Mouse (Mus musculus): ENCODE results near the gene Man2b2.

Gene Man2b2

GRCm38 (mm10) chr5:36831272-36831671, 819 bp upstream of the Man2b2 start:
- peak; percentile 66 to 68 for DNase-seq

- no peak for DNase-seq
These were observed 1.4 kb downstream of the Man2b2 start for GRCm38 (mm10) chr5:36829098-36829497.

- DNase-seq, result no peak
These were observed 7.5 kb downstream of the Man2b2 start for GRCm38 (mm10) chr5:36822907-36823306.

GRCm38 (mm10) chr5:36820142-36820541, 10.3 kb downstream of the Man2b2 start:
- peak; percentile 65 to 80 for DNase-seq

- DNase-seq, result peak in 1 of 2 experiments; percentile 39
These were observed 10.7 kb downstream of the Man2b2 start for GRCm38 (mm10) chr5:36819742-36820141.

- no peak for DNase-seq
These were observed 12.7 kb downstream of the Man2b2 start for GRCm38 (mm10) chr5:36817738-36818137.

GRCm38 (mm10) chr5:36814554-36814953, 15.9 kb downstream of the Man2b2 start:
- DNase-seq, result no peak

GRCm38 (mm10) chr5:36811413-36811812, 19.0 kb downstream of the Man2b2 start:
- DNase-seq, result peak; percentile 88 to 92

- no peak for DNase-seq
These were observed 19.8 kb downstream of the Man2b2 start for GRCm38 (mm10) chr5:36810634-36811033.

GRCm38 (mm10) chr5:36809123-36809522, 21.3 kb downstream of the Man2b2 start:
- peak in 1 of 2 experiments; percentile 46 for DNase-seq

- DNase-seq, result no peak
These were observed 23.3 kb downstream of the Man2b2 start for GRCm38 (mm10) chr5:36807106-36807505.

GRCm38 (mm10) chr5:36797291-36797690, 33.2 kb downstream of the Man2b2 start:
- DNase-seq, result no peak

GRCm38 (mm10) chr5:36796296-36797014, 34.0 kb downstream of the Man2b2 start, which contains the start of gene Mrfap1:
Gene Mrfap1, minus strand, starts transcription at chr5:36796772.
- peak; percentile 94 to 96 for DNase-seq

- peak; percentile 80 for DNase-seq
These were observed 34.7 kb downstream of the Man2b2 start for GRCm38 (mm10) chr5:36795647-36796295.

- DNase-seq, result no peak
These were observed 38.6 kb downstream of the Man2b2 start for GRCm38 (mm10) chr5:36791861-36792260.

- DNase-seq, result no peak
These were observed 44.4 kb downstream of the Man2b2 start for GRCm38 (mm10) chr5:36786052-36786451.

- DNase-seq, result no peak
These were observed 50.9 kb downstream of the Man2b2 start for GRCm38 (mm10) chr5:36779512-36779911.

GRCm38 (mm10) chr5:36778901-36779300, 51.6 kb downstream of the Man2b2 start:
- DNase-seq, result no peak

- DNase-seq, result no peak
These were observed 53.3 kb downstream of the Man2b2 start for GRCm38 (mm10) chr5:36777186-36777585.

GRCm38 (mm10) chr5:36776021-36776575, 54.4 kb downstream of the Man2b2 start:
- no peak for DNase-seq

GRCm38 (mm10) chr5:36775317-36775716, 55.1 kb downstream of the Man2b2 start:
- DNase-seq, result no peak

- no peak for DNase-seq
These were observed 57.9 kb downstream of the Man2b2 start for GRCm38 (mm10) chr5:36772586-36772985.

- no peak for DNase-seq
These were observed 60.9 kb downstream of the Man2b2 start for GRCm38 (mm10) chr5:36769603-36770002.
